Mouse (Mus musculus) forebrain, embryonic 15.5 days (tissue): ENCODE results near the gene Sptbn4. TPM values are rescaled to one million over a fixed set of nuclear protein-coding genes. Genes with fewer than 3 reads are reported as not detected.

Source experiments
- ATAC-seq: fragments of 200-750 bp; cut with Nextera tagmentation; replicated peaks from 2 replicates; pipeline ENCODE4 v1.8.0; 2017; ENCODE audit warnings: mild to moderate bottlenecking, moderate TSS enrichment, moderate library complexity
- H3K27ac ChIP-seq: fragments of 300-500 bp; sonication (generic); replicated peaks from 2 replicates; pipeline ENCODE4 v1.5.1; 2015; ENCODE audit warnings: mild to moderate bottlenecking, inconsistent platforms
- H3K27me3 ChIP-seq: fragments of 300-500 bp; sonication (generic); 2 replicates; pipeline ENCODE4 v1.6.1; 2015; ENCODE audit warnings: inconsistent platforms
- H3K36me3 ChIP-seq: fragments of 300-500 bp; sonication (generic); 2 replicates; pipeline ENCODE4 v1.6.1; 2015; ENCODE audit warnings: mild to moderate bottlenecking, inconsistent platforms
- H3K4me1 ChIP-seq: fragments of 300-500 bp; sonication (generic); 2 replicates; pipeline ENCODE4 v1.6.1; 2015; ENCODE audit warnings: inconsistent platforms
- H3K4me2 ChIP-seq: fragments of 300-500 bp; sonication (generic); replicated peaks from 2 replicates; pipeline ENCODE4 v1.6.1; 2015; ENCODE audit warnings: mild to moderate bottlenecking, inconsistent platforms
- H3K4me3 ChIP-seq: fragments of 300-500 bp; sonication (generic); 2 replicates; pipeline ENCODE4 v1.5.1; 2015; ENCODE audit warnings: mild to moderate bottlenecking, inconsistent platforms
- H3K9ac ChIP-seq: fragments of 300-500 bp; sonication (generic); replicated peaks from 2 replicates; pipeline ENCODE4 v1.6.1; 2015; ENCODE audit warnings: mild to moderate bottlenecking, inconsistent platforms
- H3K9me3 ChIP-seq: fragments of 300-500 bp; sonication (generic); 2 replicates; pipeline ENCODE4 v1.6.1; 2016; ENCODE audit warnings: inconsistent platforms
- WGBS: fragments of 180-500 bp; shearing (Covaris S2); methylation state at CpG from one replicate; pipeline ENCODE4 v1.1.7; 2015; ENCODE audit warnings: mixed read lengths; 5-methylcytosine and 5-hydroxymethylcytosine counted together
- polyA plus RNA-seq: library from polyadenylated mRNA; unstranded; fragments of >200 nt; fragmentation: Nextera tagmentation; extraction: Ambion mirVana; gene quantifications from 2 replicates; pipeline ENCODE4 v1.2.1, GENCODE M21; 2015

Sptbn4 gene
- polyA plus RNA-seq, 1 experiment from 2014 or later, result 2.0 TPM

DNA sequence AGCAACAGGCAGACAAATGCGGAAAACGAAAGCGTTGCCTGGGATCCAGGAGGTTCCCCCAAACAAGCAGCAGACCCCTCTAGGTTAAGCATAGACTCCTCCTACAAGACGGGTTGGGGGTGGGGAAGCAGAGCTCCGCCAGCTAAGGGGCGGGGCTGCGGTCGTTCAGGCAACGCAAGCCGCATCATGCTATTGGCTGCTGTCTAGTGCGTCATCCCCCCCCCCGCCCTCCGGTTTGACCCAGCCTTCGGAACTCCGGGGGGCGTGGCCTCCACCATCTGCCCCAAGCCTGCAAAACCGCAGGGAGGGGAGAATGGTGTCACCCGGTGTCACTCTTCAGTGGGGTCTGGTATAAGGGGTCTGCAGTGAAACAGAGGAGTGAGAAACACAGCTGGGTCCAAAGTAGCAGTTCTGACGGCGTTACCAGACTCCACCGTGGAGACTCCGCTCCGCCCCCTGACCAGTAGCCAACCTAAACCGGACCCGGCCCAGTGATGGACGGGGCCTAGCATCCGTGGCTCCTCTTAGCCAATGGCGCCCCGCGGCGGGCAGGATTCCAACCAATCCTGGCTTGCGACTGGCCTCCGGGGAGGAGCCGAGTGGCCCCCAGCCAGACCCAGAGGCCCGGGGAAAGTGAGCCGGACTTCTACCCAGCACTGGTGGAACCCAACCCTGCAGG lies 25.8 kb upstream of the Sptbn4 start, which contains the start of gene Sertad3:
TSS of gene Sertad3 (plus strand) at position 613 of the 679 bp plus-strand sequence.
- Histone ChIP-seq H3K4me2 (peak within 1 kb of the TSS; percentile 86), H3K4me1 (peaks cover 19% of the 10 kb centered on the region), H3K36me3 (peaks cover 7% of the 10 kb centered on the region; the same call in 1 of the 2 replicates), H3K9ac (peak within 1 kb of the TSS; percentile 49), H3K4me3 (peak within 1 kb of the TSS; percentile 77), H3K27ac (peak within 1 kb of the TSS; percentile 93), H3K27me3 (no peaks in the 10 kb centered on the region), H3K9me3 (no peaks in the 10 kb centered on the region)
- ATAC-seq, result peak; percentile 90
- under 1% methylated on average over 36 of the region's 36 CpGs for WGBS

DNA sequence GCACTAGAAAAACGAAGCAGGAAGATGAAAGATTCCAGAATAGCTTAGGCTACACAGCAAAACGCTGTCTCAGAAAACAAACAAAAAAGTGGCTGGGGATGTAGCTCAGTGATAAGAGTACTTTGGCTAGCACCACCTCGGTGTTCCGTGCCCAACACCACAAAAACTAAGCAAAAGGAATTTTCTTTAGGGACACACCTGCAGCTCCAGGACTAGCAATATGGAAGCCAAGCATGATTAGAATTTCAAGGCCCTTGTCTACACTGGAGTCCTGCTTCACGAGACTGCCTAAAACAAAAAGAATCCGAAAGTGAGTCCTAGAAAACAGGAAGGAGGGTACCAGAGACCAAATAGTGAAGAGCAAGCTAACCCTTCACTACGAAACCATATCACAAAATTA lies 25.1 kb upstream of the Sptbn4 start:
- ATAC-seq, result no peak
- 28% methylated on average over 7 of the region's 7 CpGs for WGBS
- Histone ChIP-seq H3K4me2 (peak overlapping the region; percentile 86), H3K9ac (no peak overlapping the region), H3K9me3 (no peaks in the 10 kb centered on the region), H3K27ac (peak overlapping the region; percentile 93), H3K4me3 (peak overlapping the region; percentile 77), H3K36me3 (peaks cover 7% of the 10 kb centered on the region; the same call in 1 of the 2 replicates), H3K4me1 (peaks cover 19% of the 10 kb centered on the region), H3K27me3 (no peaks in the 10 kb centered on the region)

DNA sequence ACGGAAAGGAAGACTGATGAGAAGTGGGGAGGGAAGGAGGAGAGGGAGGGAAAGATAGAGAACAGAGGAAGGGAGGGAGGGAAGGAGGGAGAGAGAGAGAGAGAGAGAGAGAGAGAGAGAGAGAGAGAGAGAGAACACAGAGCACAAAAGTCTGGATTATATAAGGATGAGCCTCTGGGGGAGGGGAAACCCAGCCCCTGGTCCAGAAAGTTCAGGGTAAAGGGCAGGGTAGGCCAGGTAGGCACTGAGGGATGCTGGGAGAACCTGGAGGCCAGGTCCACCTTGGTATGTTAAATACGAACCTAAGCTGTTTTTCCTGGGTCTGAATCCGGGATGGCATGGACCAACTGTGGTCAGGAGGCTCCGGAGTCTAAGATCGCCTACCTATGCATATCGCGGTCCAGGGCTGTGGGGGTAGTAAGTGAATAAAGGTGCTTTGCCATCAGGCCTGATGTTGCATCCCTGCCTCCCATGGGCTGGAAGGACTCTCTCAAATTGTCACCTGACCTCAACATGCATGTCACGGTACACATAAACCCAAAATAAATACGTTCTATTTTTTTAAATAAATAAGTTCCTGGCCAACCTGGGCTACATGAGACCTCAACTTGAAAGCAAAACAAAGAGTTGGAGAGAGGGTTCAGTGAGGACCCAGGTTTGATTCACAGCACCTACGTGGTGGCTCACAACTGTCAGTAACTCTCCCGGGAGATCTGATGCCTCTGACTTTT lies 24.1 kb upstream of the Sptbn4 start:
- Histone ChIP-seq H3K4me3 (no peak overlapping the region), H3K27me3 (no peaks in the 10 kb centered on the region), H3K4me1 (peaks cover 19% of the 10 kb centered on the region), H3K4me2 (no peak overlapping the region), H3K36me3 (peaks cover 2% of the 10 kb centered on the region; the same call in 1 of the 2 replicates), H3K27ac (no peak overlapping the region), H3K9me3 (no peaks in the 10 kb centered on the region), H3K9ac (no peak overlapping the region)
- ATAC-seq, result no peak
- 91% methylated on average over 11 of the region's 11 CpGs for WGBS

DNA sequence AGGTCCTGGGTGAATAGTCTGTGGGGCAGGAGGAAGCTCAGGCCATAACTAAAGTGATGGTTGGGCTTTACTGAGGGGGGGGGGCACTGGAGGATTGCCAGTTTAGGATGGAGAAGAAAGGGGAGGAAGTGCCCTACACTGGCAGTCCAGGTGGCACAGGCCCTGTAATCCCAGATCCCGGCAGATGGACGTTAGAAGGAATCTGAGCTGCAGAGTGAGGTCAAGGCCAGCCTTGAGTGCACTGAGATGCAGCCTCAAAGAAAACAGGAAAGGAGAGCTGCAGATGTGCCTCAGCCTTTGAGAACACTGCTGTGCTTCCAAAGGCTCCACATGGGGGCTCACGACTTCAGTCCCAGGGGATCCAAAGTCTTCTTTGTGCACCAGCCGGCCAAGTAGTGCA lies 20.2 kb upstream of the Sptbn4 start:
- Histone ChIP-seq H3K9ac (no peak overlapping the region), H3K27ac (no peak overlapping the region), H3K27me3 (no peaks in the 10 kb centered on the region), H3K4me3 (no peak overlapping the region), H3K4me2 (no peak overlapping the region), H3K36me3 (no peaks in the 10 kb centered on the region), H3K4me1 (peaks cover 5% of the 10 kb centered on the region; the same call in 1 of the 2 replicates), H3K9me3 (no peaks in the 10 kb centered on the region)
- 32% methylated on average over 4 of the region's 4 CpGs for WGBS
- ATAC-seq, result no peak

DNA sequence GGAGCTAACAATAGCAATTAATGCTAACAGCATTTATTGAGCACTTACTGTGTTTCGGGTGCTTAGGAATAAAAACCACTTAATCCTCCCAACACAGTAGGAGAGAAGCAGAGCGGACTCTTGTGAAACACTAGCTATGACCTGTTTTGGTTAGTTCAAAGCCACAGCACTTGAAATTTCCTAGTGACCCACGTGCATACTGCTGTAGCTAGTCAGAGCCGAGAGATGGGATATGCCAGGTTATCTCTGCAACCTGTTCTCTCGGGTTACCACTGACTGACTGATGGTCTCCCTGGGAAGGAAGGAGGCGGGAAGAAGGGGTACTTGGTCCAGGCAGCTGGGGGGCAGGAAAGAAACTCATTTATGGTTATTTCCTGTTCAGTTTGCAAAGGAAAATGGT lies 13.0 kb upstream of the Sptbn4 start:
- Histone ChIP-seq H3K36me3 (no peaks in the 10 kb centered on the region), H3K4me3 (no peak overlapping the region), H3K9ac (no peak overlapping the region), H3K27ac (no peak overlapping the region), H3K27me3 (no peaks in the 10 kb centered on the region), H3K4me1 (no peaks in the 10 kb centered on the region), H3K9me3 (no peaks in the 10 kb centered on the region), H3K4me2 (no peak overlapping the region)
- 84% methylated on average over 6 of the region's 6 CpGs for WGBS
- ATAC-seq, result no peak

DNA sequence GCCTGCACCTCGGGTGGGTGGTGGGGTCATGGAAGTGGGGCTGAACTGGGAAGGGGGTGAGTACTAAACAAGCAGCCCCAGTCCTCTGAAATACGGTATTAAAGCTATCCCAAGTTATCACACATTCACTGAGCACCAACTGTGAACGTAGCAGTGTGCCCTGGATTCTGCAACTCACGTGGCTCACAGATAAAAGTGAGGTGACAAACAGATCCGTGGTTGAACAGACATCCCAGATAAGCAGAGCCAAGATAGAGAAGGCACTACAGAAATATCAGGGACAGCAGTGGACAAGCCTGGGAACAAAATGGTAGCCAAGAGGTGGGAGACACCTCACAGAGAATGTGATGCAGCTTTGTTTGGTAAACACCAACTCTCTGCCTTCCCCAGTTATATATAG lies 12.2 kb upstream of the Sptbn4 start:
- no peak overlapping the region for H3K9ac ChIP-seq
- no peaks in the 10 kb centered on the region for H3K36me3 ChIP-seq
- no peaks in the 10 kb centered on the region for H3K4me1 ChIP-seq
- no peak for ATAC-seq
- no peak overlapping the region for H3K4me2 ChIP-seq
- WGBS, result 91% methylated on average over 5 of the region's 5 CpGs
- no peak overlapping the region for H3K27ac ChIP-seq
- H3K9me3 ChIP-seq, result no peaks in the 10 kb centered on the region
- no peaks in the 10 kb centered on the region for H3K27me3 ChIP-seq
- no peak overlapping the region for H3K4me3 ChIP-seq

DNA sequence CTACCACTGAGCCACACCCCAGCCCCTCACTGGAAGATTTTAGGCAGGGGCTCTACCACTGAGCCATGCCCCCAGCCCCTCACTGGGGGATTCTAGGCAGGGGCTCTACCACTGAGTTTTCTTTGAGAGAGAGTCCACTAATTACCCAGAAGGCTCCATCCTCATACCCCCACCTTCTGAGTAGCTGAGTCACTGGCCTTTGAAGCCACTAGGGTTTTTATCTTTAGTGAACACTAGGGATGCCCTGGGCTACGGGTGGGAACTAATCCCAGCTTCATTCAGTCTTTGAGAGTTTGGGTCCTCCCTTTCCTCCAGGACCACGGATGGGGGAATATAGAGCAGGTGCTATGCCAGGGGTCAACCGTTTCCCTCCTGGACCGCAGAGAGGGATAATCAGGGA lies 11.1 kb upstream of the Sptbn4 start:
- H3K27me3 ChIP-seq, result no peaks in the 10 kb centered on the region
- no peak for ATAC-seq
- no peak overlapping the region for H3K4me2 ChIP-seq
- H3K27ac ChIP-seq, result no peak overlapping the region
- H3K36me3 ChIP-seq, result no peaks in the 10 kb centered on the region
- H3K4me1 ChIP-seq, result no peaks in the 10 kb centered on the region
- WGBS, result 86% methylated on average over 4 of the region's 4 CpGs
- H3K9me3 ChIP-seq, result no peaks in the 10 kb centered on the region
- H3K9ac ChIP-seq, result no peak overlapping the region
- no peak overlapping the region for H3K4me3 ChIP-seq

DNA sequence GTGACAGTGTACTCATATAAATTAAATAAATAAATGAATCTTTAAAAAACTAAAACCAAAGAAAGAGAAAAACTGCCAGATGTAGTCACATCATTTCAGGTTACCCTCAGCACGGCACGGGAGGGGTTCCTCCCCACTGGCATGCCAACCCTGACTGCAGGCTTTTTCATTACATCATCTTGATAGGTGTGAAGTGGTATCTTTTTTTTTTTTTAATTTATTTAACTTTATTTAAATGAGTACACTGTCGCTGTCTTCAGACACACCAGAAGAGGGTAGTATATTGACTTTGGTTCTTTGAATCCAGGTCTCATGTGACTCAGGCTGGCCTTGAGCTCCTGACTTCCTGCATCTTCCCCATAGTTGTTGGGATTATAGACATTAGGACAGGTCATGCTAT lies 7.8 kb upstream of the Sptbn4 start:
- 86% methylated on average over 3 of the region's 3 CpGs for WGBS

DNA sequence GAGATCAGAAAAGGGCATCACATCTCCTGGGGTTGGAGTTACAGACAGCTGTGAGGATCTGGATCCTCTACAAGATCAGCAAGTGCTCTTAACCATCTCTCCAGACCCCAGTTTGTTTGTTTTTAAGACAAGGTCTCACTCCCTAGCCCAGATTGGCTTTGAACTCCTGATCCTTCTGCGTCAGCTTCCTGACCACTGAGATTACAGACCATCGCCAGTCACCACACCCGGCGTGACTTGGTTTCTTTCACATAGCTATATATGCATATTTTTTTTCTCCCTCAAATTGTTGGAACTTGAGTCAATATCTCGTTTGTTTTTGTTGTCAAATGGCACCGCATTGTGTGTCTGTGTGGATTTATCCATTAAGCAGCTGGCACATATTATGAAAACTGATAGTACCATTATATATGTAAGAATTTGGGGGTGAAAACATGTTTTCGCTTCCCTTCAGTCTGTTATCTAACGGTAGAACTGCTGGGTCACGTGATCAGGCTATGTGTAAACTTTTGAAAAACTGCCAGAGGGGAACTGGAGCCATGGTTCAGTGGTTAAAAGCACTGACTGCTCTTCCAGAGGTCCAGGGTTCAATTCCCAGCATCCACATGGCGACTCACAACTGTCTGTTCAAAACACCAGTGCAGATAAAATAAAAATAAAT lies 7.1 kb upstream of the Sptbn4 start:
- H3K27ac ChIP-seq, result no peak overlapping the region
- no peaks in the 10 kb centered on the region for H3K4me1 ChIP-seq
- 83% methylated on average over 10 of the region's 10 CpGs for WGBS
- no peak overlapping the region for H3K4me3 ChIP-seq
- no peak for ATAC-seq
- no peaks in the 10 kb centered on the region for H3K36me3 ChIP-seq
- no peaks in the 10 kb centered on the region for H3K9me3 ChIP-seq
- H3K4me2 ChIP-seq, result no peak overlapping the region
- H3K9ac ChIP-seq, result no peak overlapping the region
- H3K27me3 ChIP-seq, result no peaks in the 10 kb centered on the region

More for the DNA sequence above, 7.8 kb upstream of the Sptbn4 start:
- no peaks in the 10 kb centered on the region for H3K36me3 ChIP-seq
- no peak overlapping the region for H3K9ac ChIP-seq
- ATAC-seq, result no peak
- H3K4me1 ChIP-seq, result no peaks in the 10 kb centered on the region
- no peak overlapping the region for H3K4me3 ChIP-seq
- H3K27ac ChIP-seq, result no peak overlapping the region
- no peak overlapping the region for H3K4me2 ChIP-seq
- no peaks in the 10 kb centered on the region for H3K27me3 ChIP-seq
- H3K9me3 ChIP-seq, result no peaks in the 10 kb centered on the region

DNA sequence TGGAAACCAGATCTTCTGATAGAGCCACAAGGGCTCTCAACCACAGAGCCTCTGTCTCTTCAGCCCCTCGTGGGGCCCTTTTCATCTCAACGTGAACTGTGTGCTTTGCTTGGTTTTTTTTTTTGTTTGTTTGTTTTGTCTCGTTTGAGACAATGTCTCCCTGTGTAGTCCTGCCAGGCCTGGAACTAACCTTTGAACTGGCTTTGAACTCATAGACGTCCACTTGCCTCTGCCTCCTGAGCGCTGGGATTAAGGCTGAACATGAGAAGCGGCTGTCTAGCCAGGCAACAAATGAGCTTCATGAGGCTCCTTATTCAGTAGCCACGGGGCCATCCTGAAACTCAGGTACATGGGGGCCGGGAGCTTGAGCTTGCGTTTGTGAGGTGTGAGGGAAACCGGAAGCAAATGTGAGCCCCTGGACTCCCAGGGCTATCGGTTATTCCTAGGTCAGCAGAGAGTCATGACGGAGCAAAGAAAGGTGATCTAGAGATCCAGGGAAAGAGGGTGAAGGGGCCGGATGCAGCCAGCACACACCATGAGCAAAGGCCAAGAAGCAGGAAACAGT lies 4.8 kb upstream of the Sptbn4 start:
- 53% methylated on average over 13 of the region's 13 CpGs for WGBS
- H3K4me1 ChIP-seq, result 0 out of 2 replicates have a peak, but pooled peaks cover 7% of the 10 kb centered on the region
- H3K27me3 ChIP-seq, result no peaks in the 10 kb centered on the region
- no peak overlapping the region for H3K27ac ChIP-seq
- ATAC-seq, result no peak
- no peaks in the 10 kb centered on the region for H3K9me3 ChIP-seq
- H3K9ac ChIP-seq, result no peak overlapping the region
- H3K36me3 ChIP-seq, result no peaks in the 10 kb centered on the region
- H3K4me3 ChIP-seq, result no peak overlapping the region
- H3K4me2 ChIP-seq, result no peak overlapping the region

DNA sequence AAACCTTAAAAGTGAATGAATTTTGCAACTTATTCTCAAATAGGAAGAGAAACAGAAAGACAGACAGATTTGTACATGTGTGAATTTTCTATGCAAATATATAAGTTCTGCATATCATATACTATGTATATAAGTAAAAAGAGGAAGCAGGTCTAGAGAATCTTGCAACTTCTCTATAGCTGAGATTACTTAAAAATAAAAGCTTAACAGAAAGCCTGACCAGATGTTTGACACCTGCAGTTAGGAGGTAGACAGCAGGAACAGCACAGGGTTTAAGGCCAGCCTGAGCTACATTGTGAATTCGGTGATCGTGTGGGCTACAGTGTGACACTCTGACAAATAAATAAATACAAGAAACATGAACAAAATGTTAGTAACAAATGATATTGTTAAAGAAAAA lies 3.9 kb upstream of the Sptbn4 start:
- Histone ChIP-seq H3K9me3 (no peaks in the 10 kb centered on the region), H3K4me2 (no peak overlapping the region), H3K4me1 (0 out of 2 replicates have a peak, but pooled peaks cover 9% of the 10 kb centered on the region), H3K9ac (no peak overlapping the region), H3K36me3 (no peaks in the 10 kb centered on the region), H3K4me3 (no peak overlapping the region), H3K27me3 (no peaks in the 10 kb centered on the region), H3K27ac (no peak overlapping the region)
- WGBS, result 95% methylated on average over 2 of the region's 2 CpGs
- no peak for ATAC-seq
